Mouse (Mus musculus) fibroblast of lung, adult 2 months (primary cell): ENCODE measurements around the gene Pex26.

ENCODE experiments used
- DNase-seq: peaks from one replicate; pipeline ENCODE4 v3.0.0-alpha.2; 2011; ENCODE audit warnings: low read depth

Pex26 gene

DNA sequence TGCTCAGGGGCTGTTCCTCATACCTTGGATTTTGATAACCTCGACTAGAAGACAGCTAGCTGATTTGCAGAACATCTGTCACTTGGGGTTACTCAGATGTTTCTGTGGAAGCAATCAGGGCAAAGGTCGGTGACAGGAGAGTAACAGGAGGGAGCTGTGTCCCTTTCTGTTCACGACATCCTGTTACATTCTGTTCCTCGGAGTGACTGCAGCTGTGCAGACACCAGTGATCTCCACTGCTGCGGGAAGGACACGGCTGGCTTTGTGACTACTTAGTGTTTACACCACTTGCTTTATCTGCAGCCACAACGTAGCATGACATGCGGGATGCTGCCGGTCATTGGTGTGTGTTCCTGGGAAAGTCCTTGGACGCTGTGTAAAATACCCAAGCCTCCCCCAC lies 59.7 kb downstream of the Pex26 start:
- DNase-seq, result no peak

DNA sequence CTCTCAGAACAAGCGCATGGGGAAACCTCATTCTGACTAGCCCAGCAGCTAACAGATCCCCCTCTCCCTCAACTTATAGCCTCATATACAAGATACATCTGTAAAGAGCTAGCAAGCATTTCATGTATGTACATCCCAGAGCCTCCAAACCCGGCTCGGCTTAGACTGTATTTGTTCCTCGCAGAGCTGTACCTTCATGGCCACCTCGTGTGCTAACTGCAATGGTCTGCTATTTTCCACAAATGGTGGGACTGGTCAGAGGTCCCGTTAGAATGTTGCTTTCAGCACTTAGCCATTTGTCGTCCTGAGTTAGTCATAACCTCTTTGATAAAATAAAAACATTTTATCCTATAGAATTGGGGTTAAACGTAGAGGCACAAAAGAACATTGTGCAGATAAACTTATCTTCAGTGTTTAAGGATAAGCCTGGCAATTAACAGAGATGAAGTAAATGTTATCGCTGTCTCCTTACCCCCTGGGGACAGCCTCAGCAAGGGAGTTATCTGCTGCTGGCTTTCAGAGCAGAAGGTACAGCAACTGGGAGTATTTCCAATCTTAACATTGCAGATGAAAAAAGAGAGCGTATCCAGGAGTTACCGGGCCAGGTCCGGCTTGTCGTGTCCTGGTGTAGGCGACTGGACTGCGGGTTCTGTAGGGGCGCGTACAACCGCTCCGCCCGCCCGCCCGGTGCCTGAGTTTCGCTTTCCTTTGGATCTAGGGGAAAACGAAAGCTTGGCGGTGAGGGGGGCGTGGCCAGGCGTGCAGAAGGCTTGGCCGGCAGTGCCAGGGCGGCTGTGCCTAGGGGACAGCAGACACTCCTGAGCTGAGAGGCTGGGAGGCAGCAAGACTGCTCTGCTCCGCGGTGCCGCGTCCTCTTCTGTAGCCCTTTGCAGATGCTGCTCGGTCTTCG lies 61.9 kb downstream of the Pex26 start, which contains the start of gene Usp18:
TSS of gene Usp18 (plus strand) at position 780 of the 910 bp plus-strand sequence.
- peak; percentile 61 for DNase-seq

DNA sequence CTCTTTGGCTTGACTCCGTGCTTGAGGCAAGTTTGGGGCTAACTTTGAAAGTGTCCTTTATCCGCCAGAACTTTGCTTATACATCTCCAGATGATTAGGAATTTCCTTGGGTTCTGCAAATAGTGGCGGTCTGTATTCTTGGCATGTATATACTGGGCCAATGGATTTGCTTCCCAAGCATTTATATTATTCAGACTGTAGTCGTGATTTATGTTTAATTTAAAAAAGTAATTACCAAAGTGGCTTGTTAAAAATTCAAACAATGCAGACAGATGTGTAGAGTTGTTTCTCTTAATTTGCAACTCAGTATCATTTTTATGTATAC lies 62.5 kb downstream of the Pex26 start:
- DNase-seq, result no peak
